Mouse (Mus musculus) hindbrain, embryonic 14.5 days (tissue): Measurements from ENCODE around the gene Ppox. TPM values are rescaled to one million over a fixed set of nuclear protein-coding genes. Genes with fewer than 3 reads are reported as not detected.

ENCODE experiments used
- ATAC-seq: fragments of 200-750 bp; cut with Nextera tagmentation; 2 replicates; pipeline ENCODE4 v1.8.0; 2017; ENCODE audit warnings: moderate number of reproducible peaks, mild to moderate bottlenecking, moderate TSS enrichment, moderate library complexity; ENCODE audit not compliant: low FRiP score
- DNase-seq: peaks from one replicate; pipeline ENCODE4 v3.0.0-alpha.2; 2015; ENCODE audit warnings: low spot score
- H3K27ac ChIP-seq: fragments of 300-500 bp; sonication (generic); 2 replicates; pipeline ENCODE4 v1.5.1; 2014; ENCODE audit warnings: mild to moderate bottlenecking, moderate library complexity
- H3K27me3 ChIP-seq: fragments of 300-500 bp; sonication (generic); 2 replicates; pipeline ENCODE4 v1.6.1; 2014; ENCODE audit warnings: mild to moderate bottlenecking, low read length, mixed read lengths; ENCODE audit not compliant: control insufficient read depth, insufficient read depth
- H3K36me3 ChIP-seq: fragments of 300-500 bp; sonication (generic); replicated peaks from 2 replicates; pipeline ENCODE4 v1.6.1; 2014; ENCODE audit not compliant: control insufficient read depth, insufficient read depth
- H3K4me1 ChIP-seq: fragments of 300-500 bp; sonication (generic); replicated peaks from 2 replicates; pipeline ENCODE4 v1.6.1; 2014; ENCODE audit warnings: antibody characterized with exemption, low read length, mixed read lengths; ENCODE audit not compliant: control insufficient read depth, insufficient read depth
- H3K4me2 ChIP-seq: fragments of 300-500 bp; sonication (generic); replicated peaks from 2 replicates; pipeline ENCODE4 v1.6.1; 2014; ENCODE audit warnings: mild to moderate bottlenecking, moderate library complexity
- H3K4me3 ChIP-seq: fragments of 300-500 bp; sonication (generic); replicated peaks from 2 replicates; pipeline ENCODE4 v1.5.1; 2014; ENCODE audit warnings: mild to moderate bottlenecking, low read length
- H3K9ac ChIP-seq: fragments of 300-500 bp; sonication (generic); 2 replicates; pipeline ENCODE4 v1.6.1; 2014
- H3K9me3 ChIP-seq: fragments of 300-500 bp; sonication (generic); 2 replicates; pipeline ENCODE4 v1.6.1; 2016; ENCODE audit warnings: low read length; ENCODE audit not compliant: control insufficient read depth
- WGBS: fragments of 180-500 bp; shearing (Covaris S2); extraction: QIAGEN DNeasy Blood & Tissue Kit; methylation state at CpG from one replicate; pipeline ENCODE4 v1.1.7; 2014; 5-methylcytosine and 5-hydroxymethylcytosine counted together
- polyA plus RNA-seq: library from polyadenylated mRNA; unstranded; fragments of >200 nt; fragmentation: Nextera tagmentation; extraction: Ambion mirVana; gene quantifications from 2 replicates; pipeline ENCODE4 v1.2.1, GENCODE M21; 2014

Ppox gene
- polyA plus RNA-seq, 1 experiment from 2014 or later = 44.6 TPM

DNA sequence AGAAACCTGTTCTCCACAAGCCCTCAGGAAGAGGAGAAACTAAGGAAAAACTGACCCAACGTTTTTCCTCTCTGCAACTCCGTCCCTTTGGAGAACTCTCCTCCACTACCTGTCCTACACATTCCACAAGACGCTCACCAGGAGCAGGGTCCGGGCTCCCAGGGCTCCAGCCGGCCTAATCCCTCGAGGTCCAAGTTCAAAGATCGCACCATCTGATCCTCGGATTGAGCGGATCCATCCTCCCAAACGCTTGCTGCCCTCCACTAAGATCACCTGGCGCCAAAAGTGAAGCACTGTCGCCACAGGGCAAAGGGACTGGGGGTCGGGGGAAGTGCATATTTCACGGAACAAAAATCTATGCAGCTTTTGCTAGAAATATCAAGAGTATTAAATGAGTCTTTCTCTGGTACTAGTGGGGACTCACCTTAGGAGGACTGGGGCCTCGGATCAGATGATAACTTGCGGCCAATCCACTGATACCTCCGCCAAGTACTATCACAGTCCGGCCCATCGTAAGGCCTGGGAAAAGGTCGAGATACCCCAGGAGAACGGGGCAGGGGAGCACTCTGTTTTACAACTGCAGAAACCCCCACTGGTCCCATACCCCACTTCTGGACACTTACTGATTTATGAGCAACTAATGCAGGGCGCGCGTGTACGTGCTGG, 603 bp downstream of the Ppox start:
- Histone ChIP-seq H3K9me3 (no peaks in the 10 kb centered on the region), H3K27ac (peak overlapping the region; percentile 57; the same call in 1 of the 2 replicates), H3K9ac (peak overlapping the region; percentile 58), H3K36me3 (peaks cover 63% of the 10 kb centered on the region), H3K4me2 (peak overlapping the region; percentile 65), H3K4me3 (peak overlapping the region; percentile 59), H3K27me3 (no peaks in the 10 kb centered on the region), H3K4me1 (peaks cover 15% of the 10 kb centered on the region)
- no peak for DNase-seq
- peak; percentile 12; the same call in 1 of the 2 replicates for ATAC-seq
- 1% methylated on average over 25 of the region's 25 CpGs for WGBS

DNA sequence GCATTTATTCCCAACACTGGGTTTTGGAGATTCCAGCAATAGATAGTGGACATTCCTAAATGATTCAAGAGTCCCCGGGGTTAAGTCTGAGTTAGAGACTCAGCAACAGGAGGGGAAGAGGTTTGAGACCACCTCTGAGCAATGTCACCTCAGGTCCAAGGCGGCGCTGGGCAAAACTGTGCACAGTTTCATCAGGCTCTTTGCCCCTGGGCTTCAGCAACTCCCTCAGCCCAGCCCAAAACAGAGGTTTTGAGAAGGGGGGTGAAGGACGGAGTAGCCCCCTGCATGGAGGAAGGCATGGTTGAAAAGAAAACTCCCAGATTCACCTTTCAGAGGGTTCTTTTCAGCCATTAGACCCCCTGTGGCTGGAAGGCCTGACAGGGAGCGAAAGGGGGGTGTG, 1.3 kb downstream of the Ppox start:
- WGBS = 60% methylated on average over 5 of the region's 5 CpGs
- ATAC-seq (no peak), DNase-seq (no peak)
- Histone ChIP-seq H3K27me3 (no peaks in the 10 kb centered on the region), H3K4me2 (peak overlapping the region; percentile 65), H3K36me3 (peaks cover 63% of the 10 kb centered on the region), H3K9ac (peak overlapping the region; percentile 58; the same call in 1 of the 2 replicates), H3K27ac (no peak overlapping the region), H3K9me3 (no peaks in the 10 kb centered on the region), H3K4me1 (peaks cover 14% of the 10 kb centered on the region), H3K4me3 (peak overlapping the region; percentile 59; the same call in 1 of the 2 replicates)

GRCm38 (mm10) chr1:171279012-171279705, 1.8 kb downstream of the Ppox start:
- H3K9ac ChIP-seq = 0 out of 2 replicates have a peak overlapping the region, but pooled peaks have one; percentile 58
- H3K4me3 ChIP-seq = no peak overlapping the region
- H3K4me1 ChIP-seq = peaks cover 14% of the 10 kb centered on the region
- peaks cover 63% of the 10 kb centered on the region for H3K36me3 ChIP-seq
- no peak overlapping the region for H3K27ac ChIP-seq
- no peaks in the 10 kb centered on the region for H3K9me3 ChIP-seq
- DNase-seq = no peak
- no peaks in the 10 kb centered on the region for H3K27me3 ChIP-seq
- WGBS = 91% methylated on average over 14 of the region's 14 CpGs
- no peak for ATAC-seq
- H3K4me2 ChIP-seq = no peak overlapping the region

- peaks cover 14% of the 10 kb centered on the region for H3K4me1 ChIP-seq
- no peak overlapping the region for H3K9ac ChIP-seq
- peaks cover 63% of the 10 kb centered on the region for H3K36me3 ChIP-seq
- ATAC-seq (no peak), DNase-seq (no peak)
- no peaks in the 10 kb centered on the region for H3K27me3 ChIP-seq
- no peak overlapping the region for H3K4me3 ChIP-seq
- no peaks in the 10 kb centered on the region for H3K9me3 ChIP-seq
- 96% methylated on average over 8 of the region's 8 CpGs for WGBS
- H3K4me2 ChIP-seq = no peak overlapping the region
- no peak overlapping the region for H3K27ac ChIP-seq
Observed at GRCm38 (mm10) chr1:171278436-171278835, 2.5 kb downstream of the Ppox start.

DNA sequence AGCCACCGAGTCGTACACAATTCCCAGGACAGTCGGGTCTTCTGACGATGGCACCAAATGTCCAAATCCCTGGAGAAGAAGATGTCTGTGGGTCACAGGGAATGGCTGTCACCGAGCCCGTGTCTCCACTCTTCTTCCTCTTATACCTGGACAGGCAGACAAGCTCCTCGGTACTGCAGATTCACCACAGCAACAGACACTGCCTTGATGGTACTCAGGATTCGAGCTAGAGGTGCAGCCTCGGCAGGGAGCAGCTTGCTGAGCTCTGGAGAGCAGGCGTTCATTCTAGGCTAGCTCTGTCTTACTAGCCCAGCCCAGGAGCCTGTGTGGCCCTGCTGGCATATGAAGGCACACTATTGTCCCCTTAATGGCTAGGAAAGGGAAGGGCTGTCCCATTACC, 3.2 kb downstream of the Ppox start:
- no peak for ATAC-seq
- WGBS = 94% methylated on average over 10 of the region's 10 CpGs
- peaks cover 63% of the 10 kb centered on the region for H3K36me3 ChIP-seq
- H3K9me3 ChIP-seq = no peaks in the 10 kb centered on the region
- no peak overlapping the region for H3K4me2 ChIP-seq
- H3K27ac ChIP-seq = no peak overlapping the region
- no peak for DNase-seq
- peaks cover 14% of the 10 kb centered on the region for H3K4me1 ChIP-seq
- H3K27me3 ChIP-seq = no peaks in the 10 kb centered on the region
- no peak overlapping the region for H3K4me3 ChIP-seq
- no peak overlapping the region for H3K9ac ChIP-seq

- no peak for DNase-seq
- Histone ChIP-seq H3K9me3 (no peaks in the 10 kb centered on the region), H3K27me3 (no peaks in the 10 kb centered on the region), H3K4me1 (peaks cover 17% of the 10 kb centered on the region), H3K4me3 (no peak overlapping the region), H3K36me3 (peaks cover 66% of the 10 kb centered on the region), H3K27ac (no peak overlapping the region), H3K9ac (no peak overlapping the region), H3K4me2 (no peak overlapping the region)
- ATAC-seq = no peak
- WGBS = 95% methylated on average over 14 of the region's 14 CpGs
Observed at GRCm38 (mm10) chr1:171276110-171276748, 4.8 kb downstream of the Ppox start.

GRCm38 (mm10) chr1:171275144-171275734, 5.7 kb downstream of the Ppox start:
- no peak for DNase-seq
- peaks cover 66% of the 10 kb centered on the region for H3K36me3 ChIP-seq

GRCm38 (mm10) chr1:171274171-171274570, 6.8 kb downstream of the Ppox start:
- Histone ChIP-seq H3K4me1 (peaks cover 19% of the 10 kb centered on the region), H3K27me3 (no peaks in the 10 kb centered on the region), H3K9ac (no peak overlapping the region), H3K4me2 (no peak overlapping the region), H3K36me3 (peaks cover 66% of the 10 kb centered on the region), H3K27ac (no peak overlapping the region), H3K4me3 (no peak overlapping the region), H3K9me3 (no peaks in the 10 kb centered on the region)
- ATAC-seq (no peak), DNase-seq (no peak)
- 93% methylated on average over 12 of the region's 12 CpGs for WGBS

More at GRCm38 (mm10) chr1:171275144-171275734, 5.7 kb downstream of the Ppox start:
- no peak for ATAC-seq
- WGBS = 80% methylated on average over 11 of the region's 11 CpGs
- no peak overlapping the region for H3K4me2 ChIP-seq
- H3K27ac ChIP-seq = no peak overlapping the region
- H3K4me3 ChIP-seq = no peak overlapping the region
- H3K4me1 ChIP-seq = peaks cover 19% of the 10 kb centered on the region
- no peak overlapping the region for H3K9ac ChIP-seq
- no peaks in the 10 kb centered on the region for H3K9me3 ChIP-seq
- H3K27me3 ChIP-seq = no peaks in the 10 kb centered on the region

DNA sequence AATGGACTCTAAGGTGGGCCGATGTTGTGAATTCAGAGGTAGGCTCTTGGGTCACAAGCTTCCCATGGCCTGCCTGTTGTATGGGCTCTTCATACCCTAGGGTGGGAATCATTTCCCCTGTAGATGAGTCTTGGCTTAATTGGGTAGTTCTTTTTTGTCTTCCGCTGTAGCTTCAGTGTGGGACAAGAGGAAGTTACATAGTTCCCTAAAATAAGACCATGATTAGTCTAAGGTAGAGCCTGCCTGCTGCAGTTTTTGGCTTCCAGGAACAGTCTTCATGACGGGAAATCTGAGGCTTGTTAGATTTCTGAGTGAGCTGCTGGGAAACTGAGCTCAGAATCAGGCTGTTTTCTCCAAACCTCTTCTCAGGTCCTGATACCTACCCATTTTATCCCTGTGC, 8.9 kb downstream of the Ppox start:
- H3K27me3 ChIP-seq = no peaks in the 10 kb centered on the region
- no peak overlapping the region for H3K4me3 ChIP-seq
- H3K4me1 ChIP-seq = peaks cover 19% of the 10 kb centered on the region
- DNase-seq (no peak), ATAC-seq (no peak)
- WGBS = 94% methylated on average over 3 of the region's 3 CpGs
- H3K27ac ChIP-seq = no peak overlapping the region
- peaks cover 55% of the 10 kb centered on the region for H3K36me3 ChIP-seq
- 0 out of 2 replicates have a peak overlapping the region, but pooled peaks have one; percentile 81 for H3K4me2 ChIP-seq
- H3K9me3 ChIP-seq = no peaks in the 10 kb centered on the region
- 0 out of 2 replicates have a peak overlapping the region, but pooled peaks have one; percentile 34 for H3K9ac ChIP-seq
